Mouse (Mus musculus): ENCODE measurements at regions not wholly inside any gene's neighbourhood (a gene's known extent, or its start where the extent isn't known, plus 50 kb on each side); places are given as distances from the start of the nearest gene placed in this dataset.

- TF ChIP-seq CTCF (IDR thresholded peaks at IDR 0.05; ENCODE audit: low read depth) (peak; percentile 66), EP300 (optimal IDR thresholded peaks at IDR 0.05) (no peak)
These were observed 273.9 kb downstream of the Nuak1 start for GRCm38 (mm10) chr10:84166568-84166905.
